27 mouse cellular contexts compared by ENCODE assay signal in the genomic region with DNA sequence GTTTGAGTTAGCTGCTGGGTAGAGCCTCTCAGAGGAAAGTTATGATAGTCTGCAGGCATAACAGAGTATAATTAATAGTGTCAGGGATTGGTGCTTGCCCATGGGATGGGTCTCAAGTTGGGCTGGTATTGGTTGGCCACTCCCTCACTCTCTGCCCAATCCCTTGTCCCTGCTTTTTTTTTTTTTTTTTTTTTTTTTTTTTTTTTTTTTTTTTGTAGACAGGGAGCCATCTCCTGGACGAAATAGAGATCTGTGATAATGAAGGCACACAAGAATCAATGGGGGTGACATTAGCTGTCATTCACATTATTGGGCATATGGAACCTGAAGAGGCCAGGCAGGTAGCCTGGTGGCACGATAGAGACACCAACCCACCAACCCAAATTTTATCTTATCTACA.
DNase-seq lines count a peak whose midpoint lies in the region; TF ChIP-seq lines count a peak whose summit lies in the region.
"Had no signal": no experiment of that assay in that cellular context is flagged by ENCODE, and none has a peak within 500 bp of the region (broad histone marks: within the 10 kb centered on the region; RNA-seq: fewer than 3 reads in every experiment).

No protein-coding gene starts in this region.

- no peak for TF ChIP-seq POLR2A in CH12.LX (IDR thresholded peaks at IDR 0.05; ENCODE audit: low read depth, low read length)
- no peak for TF ChIP-seq POLR2A in MEL (IDR thresholded peaks at IDR 0.05; ENCODE audit: control insufficient read depth in 1 of 2, insufficient read depth in 1 of 2, low read depth in 1 of 2, low read length in 2 of 2, poor library complexity in 1 of 2)

- H3K4me1 ChIP-seq in CH12.LX (ENCODE audit: control insufficient read depth in 1 of 2, insufficient read depth in 2 of 2) = peaks cover 12 to 33% of the 10 kb centered on the region in 2 experiments; a peak in 3 of 4 replicates
- H3K4me1 ChIP-seq in MEL (ENCODE audit: control insufficient read depth in 1 of 2, insufficient read depth in 2 of 2, low read length in 2 of 2) = peaks cover 9 to 17% of the 10 kb centered on the region in 2 experiments; a peak in 3 of 4 replicates
- H3K4me1 ChIP-seq: forebrain, embryonic 15.5 days; heart, embryonic 15.5 days; intestine, embryonic 15.5 days had no signal

- H3K27me3 ChIP-seq in CH12.LX (replicated peaks) (no peaks in the 10 kb centered on the region), MEL (ENCODE audit: control insufficient read depth in 1 of 2, insufficient read depth in 2 of 2, low read length in 2 of 2) (no peaks in the 10 kb centered on the region)
- H3K27me3 ChIP-seq: embryonic facial prominence, embryonic 13.5 days; forebrain, embryonic 12.5 days; forebrain, embryonic 15.5 days; heart, embryonic 15.5 days; hindbrain, embryonic 13.5 days; intestine, embryonic 15.5 days had no signal

- TF ChIP-seq RAD21 in CH12.LX (IDR thresholded peaks at IDR 0.05; ENCODE audit: low read depth, low read length) (peak; percentile 13; the same call in 1 of the 2 replicates), MEL (IDR thresholded peaks at IDR 0.05; ENCODE audit: low read depth, low read length) (no peak)

- dilution Hi-C loops in CH12.LX (cut with MboI; ENCODE audit: extremely low pct_ligation_motif_present, extremely low pct_unique_long_range_greater_than_20kb, low sequenced_read_pairs) = no loop called here

- TF ChIP-seq CTCF in layer of hippocampus, adult 2 months (conservative IDR thresholded peaks at IDR 0.05) = peak; percentile 33
- TF ChIP-seq CTCF in CH12.LX (conservative IDR thresholded peaks at IDR 0.05 in 1 of 2, IDR thresholded peaks at IDR 0.05 in 1 of 2; ENCODE audit: low read depth in 2 of 2, low read length in 2 of 2) (peak in 1 of 2 experiments; percentile 34; a peak in 2 of 4 replicates), MEL (IDR thresholded peaks at IDR 0.05 in 2 of 3, conservative IDR thresholded peaks at IDR 0.05 in 1 of 3; ENCODE audit: control insufficient read depth in 1 of 3, insufficient read depth in 1 of 3, low read depth in 2 of 3, low read length in 3 of 3, poor library complexity in 1 of 3, severe bottlenecking in 1 of 3) (no peak)
- TF ChIP-seq CTCF in gastrocnemius, adult 2 months (IDR thresholded peaks at IDR 0.05) = no peak

- no peak overlapping the region for H3K4me2 ChIP-seq in CH12.LX (ENCODE audit: insufficient read depth, low read depth, poor library complexity, severe bottlenecking)
- H3K4me2 ChIP-seq: embryonic facial prominence, embryonic 13.5 days; forebrain, embryonic 12.5 days; forebrain, embryonic 15.5 days; heart, embryonic 11.5 days; heart, embryonic 15.5 days; hindbrain, embryonic 13.5 days; intestine, embryonic 15.5 days had no signal

- TF ChIP-seq EP300 in CH12.LX (IDR thresholded peaks at IDR 0.05; ENCODE audit: low read length) = no peak
- no peak for TF ChIP-seq EP300 in MEL (IDR thresholded peaks at IDR 0.05; ENCODE audit: low read depth in 1 of 2, low read length in 2 of 2)

- no peaks in the 10 kb centered on the region for H3K9me3 ChIP-seq in CH12.LX (replicated peaks; ENCODE audit: low read length)
- H3K9me3 ChIP-seq in MEL (replicated peaks; ENCODE audit: insufficient read depth, low read length) = no peaks in the 10 kb centered on the region
- H3K9me3 ChIP-seq: embryonic facial prominence, embryonic 10.5 days; embryonic facial prominence, embryonic 13.5 days; forebrain, embryonic 12.5 days; forebrain, embryonic 15.5 days; heart, embryonic 15.5 days; hindbrain, embryonic 10.5 days; hindbrain, embryonic 13.5 days; intestine, embryonic 15.5 days had no signal

- no peak overlapping the region for H3K4me3 ChIP-seq in layer of hippocampus, adult 2 months
- H3K4me3 ChIP-seq in CH12.LX (replicated peaks in 1 of 3; ENCODE audit: low read depth in 2 of 3, low read length in 2 of 3, poor library complexity in 1 of 3) (no peak overlapping the region), MEL (ENCODE audit: control insufficient read depth in 1 of 2, insufficient read depth in 1 of 2, low read depth in 2 of 2, low read length in 2 of 2) (no peak overlapping the region)
- no peak overlapping the region for H3K4me3 ChIP-seq in gastrocnemius, adult 2 months
- H3K4me3 ChIP-seq: embryonic facial prominence, embryonic 10.5 days; embryonic facial prominence, embryonic 13.5 days; erythroblast, embryonic 14.5 days; forebrain, embryonic 12.5 days; forebrain, embryonic 15.5 days; heart, embryonic 15.5 days; hindbrain, embryonic 10.5 days; hindbrain, embryonic 13.5 days; intestine, embryonic 15.5 days had no signal

- in situ Hi-C loops in CH12.LX (cut with MboI; ENCODE audit: low pct_ligation_motif_present, low pct_unique_long_range_greater_than_20kb, low sequenced_read_pairs) = no loop called here

- intact Hi-C loops in gastrocnemius, adult 2 months (cut with DNase I) = no loop called here

- no peak overlapping the region for H3K27ac ChIP-seq in layer of hippocampus, adult 2 months
- H3K27ac ChIP-seq in CH12.LX (ENCODE audit: insufficient read depth, low read depth) = no peak overlapping the region
- H3K27ac ChIP-seq in MEL (ENCODE audit: control insufficient read depth, low read depth, low read length) = no peak overlapping the region
- H3K27ac ChIP-seq in gastrocnemius, adult 2 months = no peak overlapping the region
- H3K27ac ChIP-seq: embryonic facial prominence, embryonic 10.5 days; embryonic facial prominence, embryonic 13.5 days; forebrain, embryonic 12.5 days; forebrain, embryonic 15.5 days; heart, embryonic 15.5 days; hindbrain, embryonic 10.5 days; hindbrain, embryonic 13.5 days; intestine, embryonic 15.5 days had no signal

- no peaks in the 10 kb centered on the region for H3K79me2 ChIP-seq in CH12.LX (replicated peaks; ENCODE audit: control insufficient read depth, extremely low read depth, insufficient read depth, poor library complexity, severe bottlenecking)
- no peaks in the 10 kb centered on the region for H3K79me2 ChIP-seq in MEL (ENCODE audit: control insufficient read depth, insufficient read depth, low read length, poor library complexity)

- H3K9ac ChIP-seq in CH12.LX (ENCODE audit: insufficient read depth, low read depth) (no peak overlapping the region), MEL (ENCODE audit: control insufficient read depth, low read depth, low read length, poor library complexity, severe bottlenecking) (no peak overlapping the region)
- H3K9ac ChIP-seq: embryonic facial prominence, embryonic 13.5 days; forebrain, embryonic 12.5 days; forebrain, embryonic 15.5 days; heart, embryonic 15.5 days; hindbrain, embryonic 13.5 days; intestine, embryonic 15.5 days had no signal

- H3K36me3 ChIP-seq in CH12.LX (replicated peaks in 1 of 2; ENCODE audit: control insufficient read depth in 1 of 2, insufficient read depth in 1 of 2, low read length in 1 of 2) = no peaks in the 10 kb centered on the region
- peaks cover 0 to 11% of the 10 kb centered on the region in 2 experiments; a peak in 2 of 4 replicates for H3K36me3 ChIP-seq in MEL (ENCODE audit: control insufficient read depth in 1 of 2, insufficient read depth in 2 of 2, low read length in 2 of 2)
- H3K36me3 ChIP-seq: embryonic facial prominence, embryonic 10.5 days; embryonic facial prominence, embryonic 13.5 days; forebrain, embryonic 12.5 days; forebrain, embryonic 15.5 days; heart, embryonic 15.5 days; hindbrain, embryonic 10.5 days; hindbrain, embryonic 13.5 days; intestine, embryonic 15.5 days had no signal

- no peak for DNase-seq in layer of hippocampus, adult 2 months (ENCODE audit: low spot score in 2 of 2)
- no peak for DNase-seq in layer of hippocampus, postnatal 14 days (ENCODE audit: low spot score in 2 of 2)
- DNase-seq in CH12.LX (ENCODE audit: extremely low read depth) (no peak), MEL (ENCODE audit: low read depth, low spot score) (no peak)
- no peak for DNase-seq in right cerebral cortex, postnatal 36 days (ENCODE audit: low spot score in 2 of 2)
- no peak for DNase-seq in gastrocnemius, adult 2 months
- DNase-seq: adrenal gland, postnatal 10 days; adrenal gland, postnatal 36 days; cerebellum, adult 11 months; cerebellum, adult 2 months; cerebellum, adult 9-11 months; cerebellum, postnatal 36 days; embryo, embryonic 11 days; gastrocnemius, postnatal 10 days; gastrocnemius, postnatal 36 days; heart, postnatal 10 days; heart, postnatal 36 days had no signal

TF ChIP-seq in CH12.LX, 34 proteins besides CTCF, POLR2A, EP300 and RAD21:
- TF ChIP-seq JUN (IDR thresholded peaks at IDR 0.05; ENCODE audit: insufficient read depth, low read depth, low read length) (no peak), ZNF384 (IDR thresholded peaks at IDR 0.05; ENCODE audit: low read depth, low read length) (peak; percentile 97), SMC3 (IDR thresholded peaks at IDR 0.05; ENCODE audit: low read depth, low read length) (peak; percentile 30)

TF ChIP-seq in MEL, 35 proteins besides CTCF, POLR2A, EP300 and RAD21:
- no peak for TF ChIP-seq KAT2A (conservative IDR thresholded peaks at IDR 0.05; ENCODE audit: low read depth, low read length)
- TF ChIP-seq GATA1 (IDR thresholded peaks at IDR 0.05; ENCODE audit: low read depth, low read length) = no peak
- no peak for TF ChIP-seq USF1 (IDR thresholded peaks at IDR 0.05; ENCODE audit: low read depth, low read length)
- TF ChIP-seq ZNF384 (IDR thresholded peaks at IDR 0.05; ENCODE audit: low read depth, low read length) = peak; percentile 71; the same call in 1 of the 2 replicates
- no peak for TF ChIP-seq RCOR1 (IDR thresholded peaks at IDR 0.05; ENCODE audit: low read depth, low read length)
- no peak for TF ChIP-seq ELF1 (IDR thresholded peaks at IDR 0.05; ENCODE audit: low read depth, low read length)
